Mouse (Mus musculus) CD4-positive, CD25-positive, alpha-beta regulatory T cell, adult 2 months (primary cell): ENCODE results near the gene Gm38394.

Experiments
- DNase-seq: peaks from one replicate; pipeline ENCODE4 v3.0.0-alpha.2; 2012; ENCODE audit warnings: low read depth, low spot score

Gene Gm38394

GRCm38 (mm10) chr1:133664203-133664970 lies 3.3 kb upstream of the Gm38394 start:
- DNase-seq = no peak

- no peak for DNase-seq
These were observed 2.3 kb upstream of the Gm38394 start for GRCm38 (mm10) chr1:133663427-133663826.

GRCm38 (mm10) chr1:133662941-133663340 lies 1.8 kb upstream of the Gm38394 start:
- no peak for DNase-seq

- DNase-seq = peak; percentile 26
These were observed 484 bp downstream of the Gm38394 start, which contains the start of gene Zbed6 for GRCm38 (mm10) chr1:133660466-133661202. TSS of gene Zbed6 (minus strand) at chr1:133660885.

GRCm38 (mm10) chr1:133658878-133659277 lies 2.2 kb downstream of the Gm38394 start:
- no peak for DNase-seq

GRCm38 (mm10) chr1:133656811-133657210 lies 4.3 kb downstream of the Gm38394 start:
- no peak for DNase-seq

- DNase-seq = no peak
These were observed 8.1 kb downstream of the Gm38394 start for GRCm38 (mm10) chr1:133653033-133653432.

- peak; percentile 33 for DNase-seq
These were observed 10.6 kb downstream of the Gm38394 start for GRCm38 (mm10) chr1:133650288-133651055.

- DNase-seq = no peak
These were observed 15.5 kb downstream of the Gm38394 start for GRCm38 (mm10) chr1:133645652-133646051.

- DNase-seq = no peak
These were observed 20.0 kb downstream of the Gm38394 start for GRCm38 (mm10) chr1:133641163-133641562.

GRCm38 (mm10) chr1:133638517-133638916 lies 22.6 kb downstream of the Gm38394 start:
- no peak for DNase-seq

GRCm38 (mm10) chr1:133632168-133632567 lies 28.9 kb downstream of the Gm38394 start:
- peak; percentile 33 for DNase-seq

- DNase-seq = no peak
These were observed 36.1 kb downstream of the Gm38394 start for GRCm38 (mm10) chr1:133625052-133625451.

- no peak for DNase-seq
These were observed 42.8 kb downstream of the Gm38394 start for GRCm38 (mm10) chr1:133618311-133618710.

- no peak for DNase-seq
These were observed 43.2 kb downstream of the Gm38394 start for GRCm38 (mm10) chr1:133617908-133618307.

- DNase-seq = peak; percentile 47
These were observed 47.3 kb downstream of the Gm38394 start for GRCm38 (mm10) chr1:133613817-133614216.

- DNase-seq = no peak
These were observed 49.7 kb downstream of the Gm38394 start for GRCm38 (mm10) chr1:133611436-133611835.

- no peak for DNase-seq
These were observed 50.5 kb downstream of the Gm38394 start for GRCm38 (mm10) chr1:133610601-133611000.

- DNase-seq = peak; percentile 99
These were observed 51.2 kb downstream of the Gm38394 start, which contains the start of gene Snrpe for GRCm38 (mm10) chr1:133609771-133610502. TSS of gene Snrpe (minus strand) at chr1:133610291.

- no peak for DNase-seq
These were observed 57.9 kb downstream of the Gm38394 start for GRCm38 (mm10) chr1:133603174-133603573.

- no peak for DNase-seq
These were observed 64.7 kb downstream of the Gm38394 start for GRCm38 (mm10) chr1:133596298-133597007.
